Mouse (Mus musculus) lung, postnatal 0 days (tissue): ENCODE data around the gene Cntrob. TPM values are rescaled to one million over a fixed set of nuclear protein-coding genes. Genes with fewer than 3 reads are reported as not detected.

Experiments
- ATAC-seq: fragments of 200-750 bp; cut with Nextera tagmentation; 2 replicates; pipeline ENCODE4 v1.8.0; 2017; ENCODE audit warnings: moderate library complexity
- DNase-seq: peaks from one replicate; pipeline ENCODE4 v3.0.0-alpha.2; 2016; ENCODE audit warnings: low spot score
- H3K27ac ChIP-seq: fragments of 300-500 bp; sonication (generic); 2 replicates; pipeline ENCODE4 v1.5.1; 2014; ENCODE audit warnings: antibody characterized with exemption, mild to moderate bottlenecking, low read length, mixed read lengths
- H3K27me3 ChIP-seq: fragments of 300-500 bp; sonication (generic); replicated peaks from 2 replicates; pipeline ENCODE4 v1.6.1; 2014; ENCODE audit warnings: low read length, mixed read lengths; ENCODE audit not compliant: insufficient read depth
- H3K36me3 ChIP-seq: fragments of 300-500 bp; sonication (generic); 2 replicates; pipeline ENCODE4 v1.6.1; 2014; ENCODE audit warnings: low read length, mixed read lengths; ENCODE audit not compliant: insufficient read depth
- H3K4me1 ChIP-seq: fragments of 300-500 bp; sonication (generic); 2 replicates; pipeline ENCODE4 v1.6.1; 2014; ENCODE audit warnings: antibody characterized with exemption, low read depth, low read length, mixed read lengths; ENCODE audit not compliant: insufficient read depth
- H3K4me2 ChIP-seq: fragments of 300-500 bp; sonication (generic); replicated peaks from 2 replicates; pipeline ENCODE4 v1.6.1; 2014; ENCODE audit warnings: low read depth, mild to moderate bottlenecking, low read length, moderate library complexity, mixed read lengths
- H3K4me3 ChIP-seq: fragments of 300-500 bp; sonication (generic); 2 replicates; pipeline ENCODE4 v1.5.1; 2014; ENCODE audit warnings: low read depth, low read length
- H3K9ac ChIP-seq: fragments of 300-500 bp; sonication (generic); replicated peaks from 2 replicates; pipeline ENCODE4 v1.6.1; 2014; ENCODE audit warnings: low read depth, mild to moderate bottlenecking
- H3K9me3 ChIP-seq: fragments of 300-500 bp; sonication (generic); 2 replicates; pipeline ENCODE4 v1.6.1; 2016; ENCODE audit warnings: low read length, mixed read lengths
- CTCF ChIP-seq: IDR thresholded peaks from 2 replicates; pipeline ENCODE4 v1.5.1; 2016; ENCODE audit warnings: antibody characterized with exemption, mild to moderate bottlenecking
- EP300 ChIP-seq: IDR thresholded peaks from 2 replicates; pipeline ENCODE4 v1.6.1; 2016; ENCODE audit warnings: antibody characterized with exemption, mild to moderate bottlenecking, control low read depth
- WGBS: fragments of 180-500 bp; shearing (Covaris S2); extraction: QIAGEN DNeasy Blood & Tissue Kit; methylation state at CpG from one replicate; pipeline ENCODE4 v1.1.7; 2014; 5-methylcytosine and 5-hydroxymethylcytosine counted together
- polyA plus RNA-seq: library from polyadenylated mRNA; unstranded; fragments of >200 nt; fragmentation: Nextera tagmentation; extraction: Ambion mirVana; gene quantifications from 2 replicates; pipeline ENCODE4 v1.2.1, GENCODE M21; 2015

Gene Cntrob
- polyA plus RNA-seq, 1 experiment from 2014 or later, result 5.0 TPM

DNA sequence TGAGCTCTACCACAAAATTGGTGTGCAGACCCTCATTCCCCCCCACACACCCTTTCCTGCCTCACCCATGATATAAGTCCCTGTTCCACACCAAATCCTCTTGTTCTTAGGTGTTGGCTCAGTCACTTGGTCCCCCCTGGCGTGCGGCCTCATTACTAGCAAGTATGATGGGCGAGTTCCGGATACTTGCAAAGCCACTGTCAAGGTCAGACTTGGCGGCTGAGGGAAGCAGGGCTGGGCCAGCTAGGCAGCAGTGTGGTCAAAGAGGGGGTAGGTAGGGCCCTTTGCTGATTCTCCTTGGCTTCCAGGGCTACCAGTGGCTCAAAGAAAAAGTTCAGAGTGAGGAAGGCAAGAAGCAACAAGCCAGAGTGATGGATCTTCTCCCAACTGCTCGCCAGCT is 7.6 kb upstream of the Cntrob start:
- DNase-seq, result no peak
- no peaks in the 10 kb centered on the region for H3K36me3 ChIP-seq
- ATAC-seq, result no peak
- H3K27me3 ChIP-seq, result no peaks in the 10 kb centered on the region
- no peak overlapping the region for H3K4me3 ChIP-seq
- no peak overlapping the region for H3K9ac ChIP-seq
- no peak overlapping the region for H3K4me2 ChIP-seq
- no peak for TF ChIP-seq CTCF
- TF ChIP-seq EP300, result no peak
- no peaks in the 10 kb centered on the region for H3K9me3 ChIP-seq
- peaks cover 8% of the 10 kb centered on the region for H3K4me1 ChIP-seq
- 86% methylated on average over 6 of the region's 6 CpGs for WGBS
- H3K27ac ChIP-seq, result no peak overlapping the region

DNA sequence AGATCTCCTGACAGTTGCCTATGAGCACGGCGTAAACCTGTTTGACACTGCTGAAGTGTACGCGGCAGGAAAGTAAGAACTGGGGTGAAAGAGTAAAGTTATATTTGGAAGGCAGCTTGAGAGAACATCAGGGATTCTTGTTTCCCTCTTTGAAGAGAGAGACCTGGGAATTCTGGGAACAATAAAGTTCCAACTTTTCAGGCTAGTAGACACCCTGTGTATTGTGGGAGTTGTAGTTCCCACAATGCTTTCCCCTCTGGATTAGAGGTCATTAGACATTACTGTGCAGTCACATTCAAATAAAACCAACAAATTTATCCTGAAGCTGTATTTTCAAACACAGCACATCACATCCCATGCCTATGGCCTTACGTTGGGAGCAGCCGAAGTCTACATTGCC is 4.9 kb upstream of the Cntrob start:
- H3K36me3 ChIP-seq, result no peaks in the 10 kb centered on the region
- H3K4me2 ChIP-seq, result no peak overlapping the region
- DNase-seq, result no peak
- TF ChIP-seq EP300 (no peak), CTCF (no peak)
- no peak overlapping the region for H3K4me3 ChIP-seq
- no peaks in the 10 kb centered on the region for H3K9me3 ChIP-seq
- no peak overlapping the region for H3K27ac ChIP-seq
- WGBS, result 89% methylated on average over 6 of the region's 6 CpGs
- H3K9ac ChIP-seq, result no peak overlapping the region
- ATAC-seq, result no peak
- peaks cover 18% of the 10 kb centered on the region for H3K4me1 ChIP-seq
- no peaks in the 10 kb centered on the region for H3K27me3 ChIP-seq

DNA sequence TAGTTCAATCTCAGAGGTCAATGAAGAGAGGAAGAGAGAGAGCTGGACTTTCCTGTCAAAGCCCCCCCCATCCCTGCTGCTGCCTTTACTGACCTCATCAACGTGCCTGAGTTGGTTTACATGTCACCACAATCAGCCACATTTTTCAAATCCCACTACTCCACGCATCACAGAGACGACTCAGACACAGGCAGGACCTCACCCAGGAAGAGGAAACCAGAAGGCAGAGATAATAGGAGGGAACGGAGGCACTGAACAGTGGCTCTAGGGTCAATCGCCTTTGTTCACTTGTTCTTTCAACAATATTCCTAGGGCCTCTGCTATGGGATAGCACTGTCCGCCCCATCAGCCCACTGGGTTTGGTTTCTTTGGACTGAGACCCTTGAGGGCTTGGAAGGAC is 4.1 kb upstream of the Cntrob start:
- no peak overlapping the region for H3K27ac ChIP-seq
- H3K4me2 ChIP-seq, result no peak overlapping the region
- 43% methylated on average over 6 of the region's 6 CpGs for WGBS
- no peaks in the 10 kb centered on the region for H3K9me3 ChIP-seq
- ATAC-seq (no peak), DNase-seq (peak; percentile 8)
- H3K27me3 ChIP-seq, result no peaks in the 10 kb centered on the region
- peaks cover 22% of the 10 kb centered on the region for H3K4me1 ChIP-seq
- H3K4me3 ChIP-seq, result no peak overlapping the region
- TF ChIP-seq EP300 (no peak), CTCF (no peak)
- H3K36me3 ChIP-seq, result no peaks in the 10 kb centered on the region
- no peak overlapping the region for H3K9ac ChIP-seq

- no peaks in the 10 kb centered on the region for H3K36me3 ChIP-seq
- no peak overlapping the region for H3K9ac ChIP-seq
- peaks cover 20% of the 10 kb centered on the region for H3K4me1 ChIP-seq
- H3K27me3 ChIP-seq, result no peaks in the 10 kb centered on the region
- TF ChIP-seq CTCF (peak; percentile 14; the same call in 1 of the 2 replicates), EP300 (no peak)
- 37% methylated on average over 9 of the region's 9 CpGs for WGBS
- no peak for ATAC-seq
- H3K9me3 ChIP-seq, result no peaks in the 10 kb centered on the region
- no peak overlapping the region for H3K27ac ChIP-seq
- no peak for DNase-seq
- no peak overlapping the region; the same call in 1 of the 2 replicates for H3K4me2 ChIP-seq
- no peak overlapping the region for H3K4me3 ChIP-seq
Observed at GRCm38 (mm10) chr11:69327157-69327442, 3.5 kb upstream of the Cntrob start.

DNA sequence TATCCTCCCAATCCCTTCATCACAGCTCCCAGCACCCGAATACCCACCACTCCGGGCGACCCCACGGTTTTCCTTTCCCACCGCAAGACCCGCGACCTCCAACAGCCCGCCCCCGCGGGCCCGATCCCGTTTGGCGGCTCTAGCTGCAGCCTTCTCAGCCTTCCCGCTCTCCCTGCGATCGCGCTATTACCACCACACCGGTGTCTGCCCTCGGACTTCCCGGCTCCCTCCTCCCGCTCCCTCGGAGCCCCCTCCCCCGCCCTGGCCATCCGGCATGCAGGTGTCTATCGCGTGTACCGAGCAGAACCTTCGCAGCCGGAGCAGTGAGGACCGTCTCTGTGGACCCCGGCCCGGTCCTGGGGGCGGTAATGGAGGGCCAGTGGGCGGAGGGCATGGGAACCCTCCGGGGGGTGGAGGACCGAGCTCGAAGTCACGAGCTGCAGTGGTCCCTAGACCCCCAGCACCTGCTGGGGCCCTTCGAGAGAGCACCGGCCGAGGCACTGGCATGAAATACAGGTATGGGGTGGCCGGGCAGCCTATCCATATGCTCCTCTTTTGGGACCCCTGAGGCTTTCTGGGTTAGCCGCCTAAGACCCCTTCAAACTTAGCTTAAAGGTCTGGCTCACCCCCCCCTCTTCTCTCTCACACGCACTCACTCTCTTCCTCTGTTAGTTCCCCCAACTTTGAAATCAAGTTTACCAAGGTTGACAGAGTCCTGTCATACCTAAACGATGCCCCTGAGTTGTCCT is 3.0 kb upstream of the Cntrob start:
- peaks cover 20% of the 10 kb centered on the region for H3K4me1 ChIP-seq
- no peak; the same call in 1 of the 2 replicates for ATAC-seq

DNA sequence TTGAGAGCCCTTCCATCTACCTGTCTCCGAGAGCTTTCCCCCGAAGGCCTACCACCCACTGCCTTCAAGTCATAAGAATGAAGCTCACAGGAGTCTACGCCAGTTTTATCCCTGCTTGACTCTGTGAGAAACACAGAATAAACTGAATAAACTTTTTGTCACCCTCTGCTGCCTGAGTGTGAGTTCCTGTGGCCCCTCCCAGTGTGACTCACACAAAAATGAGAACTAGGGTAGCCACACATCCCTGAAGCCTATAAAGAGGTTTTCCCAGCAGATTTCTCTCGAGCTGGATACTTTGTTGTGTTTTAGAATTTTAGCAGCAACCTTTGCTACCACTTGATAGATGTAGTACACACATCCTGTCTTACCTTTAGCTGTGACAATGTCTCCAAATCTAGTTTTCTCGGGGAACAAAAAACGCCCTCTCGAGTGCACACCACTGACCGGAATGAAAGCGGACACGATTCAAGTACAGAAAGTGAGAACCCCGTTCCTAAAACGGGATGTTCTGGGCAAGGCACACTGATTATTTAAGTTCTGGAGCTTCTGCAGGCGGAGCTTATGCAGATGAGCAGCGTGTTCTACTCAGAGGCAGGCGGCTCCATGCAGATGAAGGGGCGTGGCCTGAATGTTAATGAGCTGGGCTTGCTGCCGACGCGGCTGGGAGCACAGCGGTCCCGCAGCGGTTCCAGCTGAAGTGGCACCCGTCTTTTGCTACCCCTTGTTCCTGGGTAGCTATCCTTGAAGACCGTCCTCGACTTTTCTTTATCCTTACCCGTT is 2.2 kb upstream of the Cntrob start, which contains the start of gene Kcnab3:
Kcnab3 (plus strand) TSS at position 631 of the 780 bp plus-strand sequence.
- DNase-seq (peak; percentile 98), ATAC-seq (peak; percentile 76)
- Histone ChIP-seq H3K27me3 (no peaks in the 10 kb centered on the region), H3K9me3 (no peaks in the 10 kb centered on the region), H3K27ac (peak within 1 kb of the TSS; percentile 48; the same call in 1 of the 2 replicates), H3K4me3 (peak within 1 kb of the TSS; percentile 48), H3K4me2 (peak within 1 kb of the TSS; percentile 99), H3K4me1 (peaks cover 20% of the 10 kb centered on the region), H3K9ac (peak within 1 kb of the TSS; percentile 37; the same call in 1 of the 2 replicates), H3K36me3 (no peaks in the 10 kb centered on the region)
- 11% methylated on average over 25 of the region's 26 CpGs for WGBS
- TF ChIP-seq CTCF (no peak), EP300 (0 out of 2 replicates have a peak, but pooled peaks have one; percentile 7)

More for the DNA sequence above, 3.0 kb upstream of the Cntrob start:
- H3K4me2 ChIP-seq, result peak overlapping the region; percentile 99
- peak overlapping the region; percentile 48 for H3K4me3 ChIP-seq
- no peaks in the 10 kb centered on the region for H3K27me3 ChIP-seq
- no peak overlapping the region for H3K27ac ChIP-seq
- H3K36me3 ChIP-seq, result no peaks in the 10 kb centered on the region
- H3K9ac ChIP-seq, result peak overlapping the region; percentile 37; the same call in 1 of the 2 replicates
- peak; percentile 32 for DNase-seq
- TF ChIP-seq EP300 (no peak), CTCF (no peak)
- H3K9me3 ChIP-seq, result no peaks in the 10 kb centered on the region
- 4% methylated on average over 44 of the region's 45 CpGs for WGBS
